Mouse (Mus musculus): ENCODE results near the gene Cks1b.

DNA sequence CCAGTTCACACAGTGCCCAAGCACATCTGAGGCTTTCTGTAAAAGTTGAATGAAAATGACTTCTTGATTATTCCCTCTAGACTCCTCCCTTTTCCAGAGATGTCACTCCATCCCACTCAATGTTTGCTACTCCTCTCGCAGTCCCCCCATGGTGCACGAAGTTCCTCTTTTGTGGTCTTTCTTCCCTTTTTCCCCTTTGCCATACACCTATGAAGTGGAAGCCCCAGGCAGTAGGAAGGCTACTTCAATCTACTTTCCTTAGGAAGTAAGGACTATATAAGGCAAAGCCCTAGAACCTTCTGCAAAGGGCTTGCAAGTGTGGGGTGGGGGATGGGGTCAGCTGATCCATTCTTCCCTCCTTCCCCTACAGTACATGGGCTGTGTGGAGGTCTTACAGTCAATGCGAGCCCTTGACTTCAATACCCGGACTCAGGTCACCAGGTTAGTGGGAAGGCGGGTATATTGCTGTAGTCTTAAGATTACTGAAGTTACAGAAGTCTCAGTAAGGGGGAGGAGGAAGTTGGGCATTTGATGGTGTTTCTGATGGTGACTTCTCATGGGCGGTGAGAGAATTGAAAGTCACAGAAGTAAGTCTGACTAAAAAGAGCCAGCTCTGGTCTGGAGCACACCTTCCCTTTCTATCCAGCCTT lies 4.5 kb upstream of the Cks1b start:
- TF ChIP-seq POLR2A (IDR thresholded peaks at IDR 0.05; ENCODE audit: low read depth, low read length) (no peak), CTCF (conservative IDR thresholded peaks at IDR 0.05; ENCODE audit: insufficient read depth, insufficient read length, low read depth, low read length) (no peak)

Data from kidney, adult 2 months (tissue).